Mouse (Mus musculus) urinary bladder, postnatal 36 days (tissue): ENCODE measurements around the gene Ephb4.
A peak's percentile ranks its signal among the peaks of the same experiment; 100 is the strongest.

Source experiments
- DNase-seq, 2 experiments: peaks; one replicate each; pipeline ENCODE4 v3.0.0; 2022; ENCODE audit warnings: low spot score in 2 of 2, mixed read lengths in 1 of 2

The Ephb4 gene

DNA sequence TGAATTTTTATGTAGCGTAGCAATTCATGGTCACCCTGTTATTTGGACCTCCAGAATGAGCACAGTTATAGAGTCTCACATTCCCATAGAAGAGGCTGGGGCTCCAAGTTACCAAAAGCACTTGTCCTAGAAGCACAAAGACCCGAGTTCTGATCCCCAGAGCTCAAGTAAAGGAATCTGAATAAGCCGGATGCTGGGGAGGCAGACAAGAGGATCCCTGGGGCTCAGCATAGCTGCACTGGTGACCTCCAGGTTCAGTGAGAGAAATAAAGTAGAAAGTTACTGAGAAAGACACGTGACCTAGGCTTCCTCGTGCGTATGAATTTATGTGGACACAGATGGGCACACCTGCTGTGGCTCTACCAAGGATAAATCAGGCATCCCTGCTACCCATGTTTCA lies 14.8 kb upstream of the Ephb4 start:
- no peak for DNase-seq

DNA sequence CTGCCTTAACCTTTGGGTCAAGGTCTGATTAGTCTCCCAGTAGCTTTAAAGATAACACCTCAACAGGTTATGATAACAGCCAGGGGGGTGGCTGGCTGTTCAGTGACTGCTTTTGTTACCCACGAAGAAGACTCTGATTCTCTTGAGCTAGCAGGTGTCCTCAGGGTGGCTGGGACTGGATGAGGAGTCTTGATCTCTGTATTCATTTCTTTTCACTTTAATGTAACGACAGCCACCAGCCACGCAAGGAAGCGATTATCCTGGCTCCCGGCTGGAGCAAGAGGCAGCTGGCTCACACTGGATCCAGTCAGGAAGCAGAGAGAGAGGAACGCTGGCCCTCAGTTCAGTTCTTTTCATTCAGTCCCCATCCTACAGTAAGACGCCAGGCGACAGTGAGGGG lies 12.7 kb upstream of the Ephb4 start:
- DNase-seq: no peak

DNA sequence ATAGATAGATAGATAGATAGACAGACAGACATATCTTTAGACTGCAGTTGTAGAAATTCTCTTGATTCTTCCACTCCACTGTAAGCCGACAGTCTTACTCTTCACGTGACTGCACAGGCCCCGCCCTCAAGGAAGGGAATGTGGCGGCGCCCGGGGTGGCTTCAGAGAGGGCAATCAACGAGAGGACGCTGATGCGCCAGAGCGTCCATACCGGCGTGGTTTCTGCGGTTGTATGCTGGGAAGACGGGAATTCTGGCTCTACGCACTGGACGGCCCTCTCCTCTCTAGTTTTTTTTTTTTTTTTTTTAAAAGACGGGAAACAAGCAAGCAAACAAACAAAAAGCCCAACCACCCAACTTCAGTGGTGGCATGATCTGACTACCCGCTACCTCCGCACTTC lies 11.7 kb upstream of the Ephb4 start:
- DNase-seq: peak; percentile 83 to 94

DNA sequence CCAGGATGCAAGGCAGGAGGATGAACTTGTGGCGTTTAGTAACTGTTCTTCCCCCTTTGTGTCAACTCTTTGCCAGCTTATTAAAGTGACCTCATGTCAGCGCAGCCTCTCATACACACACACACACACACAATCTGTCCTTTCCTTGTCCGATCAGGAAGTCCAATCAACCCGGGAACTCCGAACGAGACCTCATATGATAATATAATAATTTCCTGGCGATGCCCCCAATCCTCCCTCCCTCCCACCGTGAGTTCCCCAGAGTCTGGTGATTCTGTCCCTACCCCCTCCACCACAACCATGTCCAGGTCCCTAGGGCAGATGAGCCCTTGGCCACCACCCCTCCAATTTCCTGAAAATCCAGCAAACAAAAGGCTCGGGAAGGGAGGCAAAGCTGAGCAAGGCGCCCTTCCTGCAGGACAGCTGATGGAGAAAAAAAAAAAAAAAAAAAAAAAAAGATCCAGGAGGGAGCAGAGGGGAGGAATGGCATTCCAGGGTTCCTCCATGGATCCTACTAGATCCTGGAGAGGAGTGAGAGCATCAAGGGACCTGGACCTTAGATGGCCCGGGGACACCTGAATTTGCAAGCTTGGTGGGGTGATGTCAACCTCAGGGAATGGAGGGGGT lies 11.1 kb upstream of the Ephb4 start:
- no peak for DNase-seq

DNA sequence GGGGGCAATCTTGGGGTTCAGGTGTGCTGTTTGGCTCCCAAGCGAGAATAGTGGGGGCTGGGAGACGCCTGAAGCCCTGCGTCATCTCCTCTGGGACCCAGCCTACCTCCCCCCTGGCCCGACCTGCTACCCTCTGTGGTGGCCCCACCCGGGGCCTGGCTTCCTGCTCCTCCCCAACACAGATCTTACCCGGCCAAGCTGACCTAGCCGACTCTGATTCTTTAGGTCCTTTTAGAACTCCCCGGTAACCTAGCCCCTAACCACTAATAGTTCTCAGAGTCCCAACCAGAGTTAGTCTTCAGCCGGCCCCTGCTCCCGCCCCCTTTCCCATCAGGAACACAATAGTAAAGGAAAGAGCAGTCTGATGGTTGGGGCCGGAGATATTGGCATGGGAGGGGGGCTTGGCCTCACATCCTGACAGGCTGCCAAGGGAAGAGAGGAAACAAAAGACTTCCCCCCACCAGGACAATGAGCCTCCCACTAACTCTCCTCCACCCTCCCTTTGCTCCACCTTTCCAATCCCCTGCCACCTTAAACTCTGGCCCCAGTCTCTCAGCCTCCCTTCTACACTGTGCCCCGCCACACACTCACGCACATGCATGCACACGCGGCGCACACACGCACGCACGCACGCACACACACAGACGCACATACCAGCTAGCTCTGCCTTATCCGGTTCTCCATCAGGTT lies 10.5 kb upstream of the Ephb4 start:
- peak in 1 of 2 experiments; percentile 45 for DNase-seq

DNA sequence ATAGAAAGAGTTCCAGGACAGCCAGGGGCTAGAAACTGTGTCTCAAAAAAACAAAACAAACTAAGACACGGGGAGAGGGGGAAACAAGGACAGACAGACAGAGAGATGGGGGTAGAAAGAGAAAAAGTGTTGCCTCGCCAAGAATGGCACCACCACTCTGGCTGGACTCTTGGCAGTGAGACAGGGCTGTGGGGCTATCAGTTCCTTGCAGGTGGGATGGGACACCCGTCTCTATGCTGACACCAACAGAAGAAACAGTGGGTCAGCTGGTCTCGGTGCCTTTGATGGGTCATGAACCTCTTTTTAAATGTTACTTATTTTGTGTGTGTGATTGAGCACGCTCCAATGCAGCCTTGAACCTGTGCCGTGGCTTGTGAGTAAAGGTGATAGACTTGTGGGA lies 9.7 kb upstream of the Ephb4 start:
- no peak for DNase-seq

GRCm38 (mm10) chr5:137342407-137343012 lies 7.4 kb upstream of the Ephb4 start:
- DNase-seq: no peak

- DNase-seq: no peak
Measured at GRCm38 (mm10) chr5:137343412-137343811, 6.5 kb upstream of the Ephb4 start.

DNA sequence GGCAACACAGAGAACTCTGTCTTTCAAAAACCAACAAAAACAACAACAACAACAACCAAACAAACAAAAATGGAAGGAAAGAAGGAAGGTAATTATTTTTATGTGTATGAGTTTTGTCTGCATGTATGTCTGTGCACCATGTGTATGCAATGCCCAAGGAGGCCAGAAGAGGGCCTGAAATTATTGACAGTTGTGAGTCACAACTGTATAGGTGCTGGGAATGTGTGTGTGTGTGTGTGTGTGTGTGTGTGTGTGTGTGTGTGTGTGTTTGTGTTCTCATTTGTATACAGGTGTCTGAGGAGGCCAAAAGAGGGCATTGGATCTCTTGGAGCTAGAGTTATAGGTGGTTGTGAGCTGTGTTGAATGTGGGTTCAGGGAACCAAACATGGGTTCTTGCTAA lies 6.0 kb upstream of the Ephb4 start:
- DNase-seq: no peak

GRCm38 (mm10) chr5:137345821-137346220 lies 4.1 kb upstream of the Ephb4 start:
- no peak for DNase-seq

DNA sequence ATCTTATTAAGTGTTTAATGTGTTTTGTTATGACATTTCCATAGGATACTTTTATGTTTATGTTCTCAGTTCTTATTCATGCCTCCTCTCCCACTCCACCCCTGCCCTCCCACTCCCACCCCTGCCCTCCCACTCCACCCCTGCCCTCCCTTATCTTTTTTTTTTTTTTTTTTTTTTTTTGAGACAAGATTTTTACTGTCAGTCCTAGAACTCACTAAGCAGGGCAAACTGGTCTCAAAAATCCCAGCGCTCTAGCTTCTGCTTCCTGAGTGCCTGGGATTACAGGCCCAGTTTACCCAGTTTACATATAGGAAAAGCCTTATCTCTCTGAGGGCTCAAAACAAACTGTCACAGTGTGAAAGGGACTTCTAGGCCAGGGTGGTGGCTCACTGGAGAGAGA lies 3.5 kb upstream of the Ephb4 start:
- no peak for DNase-seq

DNA sequence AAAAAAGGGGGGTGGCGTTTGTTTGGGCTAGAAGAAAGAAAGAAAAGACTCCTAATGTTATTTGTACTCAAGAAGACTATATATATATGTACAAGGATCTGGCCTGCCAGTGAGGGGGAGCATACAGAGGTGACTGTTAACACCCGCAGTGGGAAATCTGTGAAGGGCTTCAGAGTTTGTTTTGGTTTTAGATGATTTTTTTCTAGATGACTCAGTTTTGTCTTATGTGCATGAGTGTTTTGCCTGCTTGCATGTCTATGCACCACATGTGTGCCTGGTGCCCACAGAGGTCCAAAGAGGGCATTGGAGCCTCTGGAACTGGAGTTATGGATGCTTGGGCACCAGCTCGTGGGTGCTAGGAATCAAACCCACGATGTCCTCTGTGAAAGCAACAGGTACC lies 2.9 kb upstream of the Ephb4 start:
- no peak for DNase-seq

GRCm38 (mm10) chr5:137347856-137348255 lies 2.1 kb upstream of the Ephb4 start:
- no peak for DNase-seq

DNA sequence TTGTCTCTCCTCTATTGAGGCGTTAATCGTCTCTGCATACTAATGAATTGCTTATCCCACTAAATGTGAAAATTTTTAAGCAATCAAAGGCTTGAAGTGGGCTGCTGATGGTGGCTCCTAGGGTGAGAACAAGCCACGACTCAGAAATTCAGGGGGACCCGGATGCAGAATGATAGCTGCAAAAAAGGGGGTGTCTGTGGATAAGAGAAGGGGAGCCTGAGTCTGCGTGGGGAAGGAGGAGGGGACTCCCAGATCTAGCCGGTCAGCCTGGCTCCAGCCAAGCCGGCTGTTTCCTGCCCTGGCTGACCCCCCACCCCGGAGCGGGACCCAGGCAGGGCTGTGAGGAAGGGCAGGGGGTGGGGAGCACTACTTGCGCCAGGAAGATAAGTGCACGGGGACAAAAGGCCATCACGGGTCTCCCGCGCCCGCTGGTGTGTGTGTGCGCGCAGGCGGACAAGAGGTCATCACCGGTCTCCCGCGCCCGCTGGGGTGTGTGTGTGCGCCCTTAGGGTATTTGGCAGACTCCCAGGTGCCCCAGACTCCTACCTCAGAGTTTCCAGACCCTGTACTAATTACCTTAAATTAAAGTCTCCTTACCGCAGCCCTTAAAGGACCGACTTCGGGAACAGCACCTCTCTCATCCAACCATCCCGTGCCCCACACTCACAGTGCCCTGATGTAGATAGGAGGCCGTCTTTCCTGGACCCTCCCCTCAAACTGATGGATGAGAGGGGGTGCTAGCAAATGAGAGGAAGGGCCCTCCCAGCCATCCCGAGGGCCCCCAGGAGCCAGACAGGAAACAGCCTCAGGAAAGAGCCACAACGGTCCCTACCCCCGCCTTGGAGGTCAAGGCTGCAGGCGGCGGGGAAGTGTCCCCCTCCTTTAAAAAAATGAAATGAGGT lies 1.2 kb upstream of the Ephb4 start:
- peak in 1 of 2 experiments; percentile 58 for DNase-seq

DNA sequence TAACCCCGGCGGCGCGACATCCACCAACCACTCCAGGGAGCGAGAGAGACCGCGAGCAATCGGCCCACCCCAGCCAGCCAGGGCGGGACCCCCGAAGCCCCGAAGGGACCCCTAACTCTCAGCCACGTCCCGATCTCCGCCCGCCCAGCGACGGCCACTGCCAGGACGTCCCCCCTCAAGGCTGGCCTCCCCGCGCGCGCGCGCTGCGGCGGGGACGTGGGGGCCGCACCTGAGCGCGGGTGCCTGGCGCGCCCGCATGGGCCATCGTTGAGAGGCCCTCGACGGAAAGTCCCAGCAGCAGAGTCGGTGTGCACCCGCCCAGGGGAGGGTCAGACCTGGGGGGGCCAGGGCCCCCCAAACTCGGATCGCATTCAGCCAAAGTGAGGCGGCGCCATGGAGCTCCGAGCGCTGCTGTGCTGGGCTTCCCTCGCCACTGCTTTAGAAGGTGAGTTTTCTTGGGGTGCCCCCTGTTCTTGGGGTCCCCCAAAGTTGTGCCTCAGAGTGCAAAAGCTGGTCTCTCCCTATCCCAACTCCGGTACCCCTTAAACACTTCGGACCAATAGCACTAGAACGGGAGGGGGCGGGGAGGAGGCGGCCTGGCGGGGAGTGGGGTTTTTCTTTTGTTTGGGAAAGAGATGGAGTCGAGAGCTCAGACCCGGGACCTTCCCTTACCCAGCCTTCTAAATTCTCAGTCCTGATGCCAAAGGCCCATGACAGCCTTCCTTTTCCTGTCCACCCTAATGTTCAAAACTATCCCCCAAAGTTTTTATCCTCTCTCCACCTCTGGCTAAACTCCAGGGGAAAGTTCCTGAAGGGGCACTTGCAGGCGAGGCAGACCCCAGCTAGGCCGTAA lies 522 bp downstream of the Ephb4 start:
- DNase-seq: no peak

DNA sequence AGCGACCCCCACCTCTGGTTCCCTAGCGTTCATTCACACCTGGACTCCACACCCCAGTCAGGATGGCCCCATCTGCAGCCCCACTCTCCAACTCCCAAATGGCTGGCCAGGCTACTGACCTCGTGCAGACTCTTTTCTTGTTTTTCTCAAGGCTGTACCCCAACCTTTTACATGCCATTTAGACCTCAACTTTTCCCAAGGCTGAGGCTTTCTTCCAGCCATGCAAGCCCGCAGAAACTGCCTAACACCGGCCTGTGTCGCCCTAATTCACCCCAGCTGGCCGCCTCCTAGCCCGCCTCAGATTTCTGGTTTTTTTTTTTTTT lies 1.1 kb downstream of the Ephb4 start:
- no peak for DNase-seq

GRCm38 (mm10) chr5:137351394-137351793 lies 1.5 kb downstream of the Ephb4 start:
- no peak for DNase-seq

DNA sequence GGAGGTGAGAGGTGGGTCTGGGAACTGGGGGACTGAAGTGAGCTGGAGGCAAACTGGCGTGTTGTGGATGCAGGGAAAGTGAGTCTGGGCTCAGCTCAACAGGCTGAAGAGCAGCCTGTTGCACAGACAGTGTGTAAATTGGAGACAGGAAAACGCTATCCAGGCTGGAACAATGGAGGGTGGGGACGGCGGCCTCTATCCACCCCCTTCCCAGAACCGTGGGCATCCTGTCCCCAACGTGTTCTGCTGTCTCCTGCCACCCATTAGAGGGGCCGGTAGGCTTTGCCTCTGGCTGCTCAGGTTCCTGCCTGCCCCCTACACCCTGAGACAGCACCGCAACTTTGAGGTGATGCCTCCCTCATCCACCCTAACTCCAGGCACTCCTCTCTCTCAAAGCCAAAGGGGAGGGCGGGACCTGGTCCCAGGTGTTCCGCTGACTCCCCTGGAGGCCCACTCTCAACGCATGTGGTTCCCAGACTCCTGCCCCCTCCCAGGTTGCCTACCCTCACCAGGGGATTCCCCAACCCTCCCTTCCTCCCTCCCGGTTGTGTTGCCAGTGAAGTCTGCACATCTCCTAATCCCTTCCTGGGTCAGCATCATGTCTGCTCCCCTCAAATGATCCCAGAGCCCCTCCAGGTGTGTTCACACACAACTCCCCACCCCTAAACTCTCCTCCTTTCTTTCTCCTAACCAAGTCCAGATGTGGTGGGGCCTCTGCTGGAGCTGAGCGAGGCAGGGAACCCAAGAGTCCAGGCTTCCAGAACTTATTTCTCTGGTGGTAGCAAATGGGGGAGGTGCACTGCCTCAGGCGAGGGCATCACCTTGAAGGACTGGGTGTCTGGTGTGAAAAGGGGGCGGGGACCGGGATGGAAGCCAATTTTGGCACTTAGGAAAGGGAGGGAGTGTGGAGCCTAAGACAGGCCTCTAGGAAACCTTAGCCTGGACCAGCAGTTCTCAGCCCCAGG lies 2.4 kb downstream of the Ephb4 start:
- DNase-seq: no peak

DNA sequence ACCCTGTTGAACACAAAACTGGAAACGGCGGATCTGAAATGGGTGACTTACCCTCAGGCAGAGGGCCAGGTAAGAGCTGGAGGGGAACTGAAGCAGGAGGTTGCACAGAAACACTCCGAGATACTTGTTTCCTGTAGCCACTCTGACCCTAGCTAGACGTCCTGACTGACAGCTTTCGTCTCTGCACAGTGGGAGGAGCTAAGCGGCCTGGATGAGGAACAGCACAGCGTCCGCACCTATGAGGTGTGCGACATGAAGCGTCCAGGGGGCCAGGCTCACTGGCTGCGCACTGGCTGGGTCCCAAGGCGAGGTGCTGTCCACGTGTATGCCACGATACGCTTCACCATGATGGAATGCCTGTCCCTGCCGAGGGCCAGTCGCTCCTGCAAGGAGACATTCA lies 4.2 kb downstream of the Ephb4 start:
- DNase-seq: no peak

GRCm38 (mm10) chr5:137358382-137358781 lies 8.5 kb downstream of the Ephb4 start:
- no peak for DNase-seq
